Mouse (Mus musculus) kidney, embryonic 14.5 days (tissue): Measurements from ENCODE around the gene Dnmt1. TPM values are rescaled to one million over a fixed set of nuclear protein-coding genes. Genes with fewer than 3 reads are reported as not detected.

Experiments
- ATAC-seq: fragments of 200-750 bp; cut with Nextera tagmentation; 2 replicates; pipeline ENCODE4 v1.8.0; 2017; ENCODE audit warnings: moderate number of reproducible peaks, mild to moderate bottlenecking, moderate TSS enrichment, moderate library complexity; ENCODE audit not compliant: low FRiP score, low TSS enrichment
- H3K27ac ChIP-seq: fragments of 300-500 bp; sonication (generic); 2 replicates; pipeline ENCODE4 v1.5.1; 2014; ENCODE audit warnings: low read depth, mild to moderate bottlenecking, low read length, moderate library complexity, mixed read lengths
- H3K27me3 ChIP-seq: fragments of 300-500 bp; sonication (generic); 2 replicates; pipeline ENCODE4 v1.6.1; 2014; ENCODE audit warnings: mild to moderate bottlenecking, low read length; ENCODE audit not compliant: control insufficient read depth, insufficient read depth
- H3K36me3 ChIP-seq: fragments of 300-500 bp; sonication (generic); 2 replicates; pipeline ENCODE4 v1.6.1; 2014; ENCODE audit warnings: low read length, mixed read lengths; ENCODE audit not compliant: control insufficient read depth, insufficient read depth
- H3K4me1 ChIP-seq: fragments of 300-500 bp; sonication (generic); 2 replicates; pipeline ENCODE4 v1.6.1; 2014; ENCODE audit warnings: low read length, mixed read lengths; ENCODE audit not compliant: control insufficient read depth, insufficient read depth
- H3K4me2 ChIP-seq: fragments of 300-500 bp; sonication (generic); replicated peaks from 2 replicates; pipeline ENCODE4 v1.6.1; 2014; ENCODE audit warnings: low read depth, mild to moderate bottlenecking, low read length
- H3K4me3 ChIP-seq: fragments of 300-500 bp; sonication (generic); 2 replicates; pipeline ENCODE4 v1.5.1; 2014; ENCODE audit warnings: mild to moderate bottlenecking, low read length
- H3K9ac ChIP-seq: fragments of 300-500 bp; sonication (generic); 2 replicates; pipeline ENCODE4 v1.6.1; 2014; ENCODE audit warnings: low read depth, mild to moderate bottlenecking, low read length, moderate library complexity
- H3K9me3 ChIP-seq: fragments of 300-500 bp; sonication (generic); 2 replicates; pipeline ENCODE4 v1.6.1; 2016; ENCODE audit warnings: low read length; ENCODE audit not compliant: control insufficient read depth
- WGBS: fragments of 180-500 bp; shearing (Covaris S2); extraction: QIAGEN DNeasy Blood & Tissue Kit; methylation state at CpG from one replicate; pipeline ENCODE4 v1.1.7; 2014; 5-methylcytosine and 5-hydroxymethylcytosine counted together
- polyA plus RNA-seq: library from polyadenylated mRNA; unstranded; fragments of >200 nt; fragmentation: Nextera tagmentation; extraction: Ambion mirVana; gene quantifications from 2 replicates; pipeline ENCODE4 v1.2.1, GENCODE M21; 2014

Gene Dnmt1
- polyA plus RNA-seq, 1 experiment from 2014 or later = 87.1 TPM

DNA sequence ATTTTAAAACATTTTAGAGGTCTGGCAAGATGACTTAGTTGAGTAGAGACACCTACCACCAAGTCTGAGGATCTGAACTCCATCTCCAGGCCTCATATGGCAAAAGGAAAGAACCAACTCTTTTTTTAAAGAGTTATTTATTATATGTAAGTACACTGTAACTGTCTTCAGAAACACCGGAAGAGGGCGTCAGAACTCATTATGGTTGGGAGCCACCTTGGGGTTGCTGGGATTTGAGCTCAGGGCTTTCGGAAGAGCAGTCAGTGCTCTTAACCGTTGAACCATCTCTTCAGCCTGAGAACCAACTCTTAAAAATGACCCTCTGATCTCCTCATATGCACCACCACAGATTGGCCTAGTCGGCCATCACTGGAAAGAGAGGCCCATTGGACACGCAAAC, 72.5 kb downstream of the Dnmt1 start:
- H3K27me3 ChIP-seq = no peaks in the 10 kb centered on the region
- H3K4me1 ChIP-seq = 0 out of 2 replicates have a peak, but pooled peaks cover 5% of the 10 kb centered on the region
- no peaks in the 10 kb centered on the region for H3K9me3 ChIP-seq
- ATAC-seq = no peak
- H3K9ac ChIP-seq = no peak overlapping the region
- no peak overlapping the region for H3K27ac ChIP-seq
- peaks cover 31% of the 10 kb centered on the region for H3K36me3 ChIP-seq
- no peak overlapping the region for H3K4me2 ChIP-seq
- WGBS = 89% methylated on average over 6 of the region's 6 CpGs
- H3K4me3 ChIP-seq = no peak overlapping the region

DNA sequence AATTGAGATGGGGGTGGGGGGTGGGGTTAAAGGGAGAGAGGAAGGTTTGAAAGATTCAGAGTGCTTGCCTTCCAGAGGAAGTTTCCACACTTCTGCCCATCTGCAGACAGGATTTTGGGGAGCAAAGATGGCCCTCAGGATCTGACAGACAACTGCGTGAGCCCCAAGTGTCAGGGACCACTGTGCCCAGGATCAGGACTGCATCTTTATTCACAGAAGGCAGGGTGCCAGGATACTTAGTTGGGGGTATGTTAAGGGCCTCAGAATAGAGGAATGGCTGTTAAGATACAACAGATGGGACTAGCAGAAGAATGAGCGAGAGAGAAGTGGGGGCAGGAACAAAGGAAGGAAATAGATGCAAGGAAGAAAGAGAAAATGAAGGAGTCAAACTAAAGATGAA, 73.1 kb downstream of the Dnmt1 start:
- H3K4me2 ChIP-seq = no peak overlapping the region
- ATAC-seq = no peak
- peaks cover 24% of the 10 kb centered on the region for H3K36me3 ChIP-seq
- no peak overlapping the region for H3K9ac ChIP-seq
- no peak overlapping the region for H3K27ac ChIP-seq
- H3K9me3 ChIP-seq = no peaks in the 10 kb centered on the region
- no peaks in the 10 kb centered on the region for H3K27me3 ChIP-seq
- H3K4me1 ChIP-seq = 0 out of 2 replicates have a peak, but pooled peaks cover 5% of the 10 kb centered on the region
- 98% methylated on average over 2 of the region's 2 CpGs for WGBS
- no peak overlapping the region for H3K4me3 ChIP-seq

DNA sequence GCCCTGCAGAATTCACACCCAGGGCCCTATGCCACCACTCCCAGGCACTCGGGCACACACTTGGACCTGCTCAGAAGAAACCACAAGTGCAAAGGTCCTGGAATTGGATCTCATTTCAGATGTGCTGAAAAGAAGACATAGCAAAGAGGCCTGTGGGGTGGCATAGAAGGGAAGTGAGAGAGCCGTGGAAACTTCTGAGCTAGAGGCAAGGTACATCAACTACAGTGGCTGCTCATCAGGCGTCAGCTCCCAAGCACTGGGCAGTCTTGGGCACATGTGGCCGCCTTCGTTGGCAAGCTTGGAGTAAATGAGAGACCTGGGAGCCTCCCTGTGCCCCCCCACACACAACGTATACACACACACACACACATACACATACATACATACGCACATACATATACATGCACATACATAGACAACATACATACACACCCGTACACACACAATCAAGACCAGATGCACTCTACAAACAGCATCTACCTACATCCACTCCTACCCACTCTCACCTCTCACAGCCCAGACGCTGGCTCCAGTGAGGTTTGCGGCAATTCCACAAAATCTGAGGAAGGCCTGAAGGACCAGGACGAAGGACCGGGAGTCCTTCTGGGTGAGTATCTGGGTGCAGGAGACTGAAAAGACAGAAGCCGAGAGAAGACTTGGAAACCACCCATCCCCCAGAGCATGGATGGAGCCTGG, 80.4 kb downstream of the Dnmt1 start, which contains the start of gene Angptl6:
Angptl6 (minus strand) TSS at position 631 of the 696 bp plus-strand sequence.
- Histone ChIP-seq H3K27me3 (no peaks in the 10 kb centered on the region), H3K9me3 (no peaks in the 10 kb centered on the region), H3K9ac (peak within 1 kb of the TSS; percentile 73), H3K4me3 (peak within 1 kb of the TSS; percentile 45), H3K4me2 (peak within 1 kb of the TSS; percentile 70), H3K27ac (peak within 1 kb of the TSS; percentile 88), H3K4me1 (no peaks in the 10 kb centered on the region), H3K36me3 (no peaks in the 10 kb centered on the region)
- ATAC-seq = no peak
- WGBS = 92% methylated on average over 13 of the region's 13 CpGs

- H3K9ac ChIP-seq = peak overlapping the region; percentile 73
- peak; percentile 7 for ATAC-seq
- no peaks in the 10 kb centered on the region for H3K9me3 ChIP-seq
- 20% methylated on average over 10 of the region's 10 CpGs for WGBS
- H3K4me1 ChIP-seq = no peaks in the 10 kb centered on the region
- H3K36me3 ChIP-seq = no peaks in the 10 kb centered on the region
- peak overlapping the region; percentile 45 for H3K4me3 ChIP-seq
- peak overlapping the region; percentile 88 for H3K27ac ChIP-seq
- no peaks in the 10 kb centered on the region for H3K27me3 ChIP-seq
- peak overlapping the region; percentile 70 for H3K4me2 ChIP-seq
These were observed 81.0 kb downstream of the Dnmt1 start for GRCm38 (mm10) chr9:20878710-20879065.

DNA sequence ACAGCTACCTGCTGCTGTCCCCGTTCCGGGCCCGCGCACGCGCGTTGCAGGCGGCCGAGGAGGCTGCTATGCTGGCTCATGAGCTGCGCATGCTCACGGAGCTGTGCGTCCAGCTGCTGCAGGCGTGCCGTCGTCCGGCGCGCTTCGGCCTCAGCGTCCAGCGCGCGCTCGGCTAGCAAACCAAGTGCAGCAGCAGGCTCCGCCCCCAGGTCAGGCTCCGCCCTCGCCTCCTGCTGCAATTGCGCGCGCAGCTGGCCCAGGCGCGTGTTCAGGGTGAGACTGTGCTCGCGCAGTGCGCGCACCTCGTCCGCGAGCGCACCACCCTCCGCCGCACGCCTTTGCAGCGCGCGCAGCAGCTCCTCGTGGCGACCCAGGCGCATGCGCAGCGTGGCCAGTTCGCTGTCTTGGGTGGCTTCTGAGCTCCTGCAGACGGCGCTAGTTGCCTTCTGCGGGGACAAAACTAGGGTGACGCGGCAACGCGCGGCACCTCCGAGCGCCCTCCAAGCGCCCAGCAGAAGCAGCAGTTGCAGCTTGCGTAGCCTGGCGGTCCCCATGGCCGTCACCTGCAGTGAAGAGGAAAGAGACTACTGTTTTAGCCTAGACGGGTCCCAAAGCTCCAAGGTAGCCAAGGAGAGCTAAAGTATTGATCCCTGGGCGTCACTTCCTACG, 81.5 kb downstream of the Dnmt1 start:
- peak overlapping the region; percentile 70 for H3K4me2 ChIP-seq
- H3K9ac ChIP-seq = peak overlapping the region; percentile 73
- peak; percentile 96 for ATAC-seq
- H3K36me3 ChIP-seq = no peaks in the 10 kb centered on the region
- WGBS = under 1% methylated on average over 69 of the region's 69 CpGs
- H3K27me3 ChIP-seq = no peaks in the 10 kb centered on the region
- no peaks in the 10 kb centered on the region for H3K9me3 ChIP-seq
- H3K4me1 ChIP-seq = no peaks in the 10 kb centered on the region
- peak overlapping the region; percentile 45 for H3K4me3 ChIP-seq
- peak overlapping the region; percentile 88 for H3K27ac ChIP-seq

DNA sequence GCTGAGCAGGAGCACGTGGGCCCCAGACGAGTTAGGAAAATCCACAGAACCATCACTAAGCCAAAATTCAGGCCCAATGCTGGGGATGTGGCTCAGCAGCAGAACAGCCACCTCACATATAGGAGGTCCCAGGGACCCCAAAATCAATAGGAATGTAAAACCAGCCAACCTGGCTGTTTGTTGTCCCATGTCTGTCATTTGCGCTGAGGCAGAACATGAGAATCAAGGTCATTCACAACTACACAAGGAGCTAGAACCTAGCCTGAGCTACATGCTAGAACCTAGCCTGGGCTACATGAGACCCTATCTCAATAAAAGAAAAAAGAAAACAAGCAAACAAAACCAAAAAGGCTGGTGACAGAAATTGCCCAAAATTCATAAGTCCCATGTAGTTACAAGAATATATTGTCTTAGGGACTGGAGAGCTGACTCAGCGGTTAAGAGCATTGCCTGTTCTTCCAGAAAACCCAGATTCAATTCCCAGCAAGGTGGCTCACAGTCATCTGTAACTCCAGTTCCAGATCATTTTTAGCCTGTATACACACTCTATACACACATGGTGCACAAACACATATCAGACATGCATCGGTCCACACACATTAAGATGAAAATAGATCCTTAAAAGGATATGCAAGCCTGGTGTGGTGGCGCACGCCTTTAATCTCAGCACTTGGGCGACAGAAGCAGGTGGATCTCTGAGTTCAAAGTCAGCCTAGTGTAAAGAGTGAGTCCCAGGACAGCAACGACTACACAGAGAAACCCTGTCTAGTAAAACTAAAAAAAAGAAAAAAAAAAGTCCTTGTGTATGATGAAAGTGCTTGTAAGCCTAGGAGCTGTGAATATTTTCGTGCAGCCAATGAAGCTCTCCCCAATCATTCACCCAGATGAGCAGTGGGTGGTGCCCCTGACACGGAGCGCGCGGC, 82.3 kb downstream of the Dnmt1 start:
- H3K27me3 ChIP-seq = no peaks in the 10 kb centered on the region
- no peaks in the 10 kb centered on the region for H3K9me3 ChIP-seq
- ATAC-seq = no peak; the same call in none of the 2 replicates
- H3K9ac ChIP-seq = no peak overlapping the region
- H3K27ac ChIP-seq = no peak overlapping the region
- H3K4me2 ChIP-seq = peak overlapping the region; percentile 70
- peak overlapping the region; percentile 45; the same call in 1 of the 2 replicates for H3K4me3 ChIP-seq
- no peaks in the 10 kb centered on the region for H3K36me3 ChIP-seq
- H3K4me1 ChIP-seq = no peaks in the 10 kb centered on the region
- 37% methylated on average over 14 of the region's 14 CpGs for WGBS

- Histone ChIP-seq H3K4me3 (no peak overlapping the region), H3K9me3 (no peaks in the 10 kb centered on the region), H3K36me3 (no peaks in the 10 kb centered on the region), H3K27ac (no peak overlapping the region), H3K4me1 (no peaks in the 10 kb centered on the region), H3K9ac (no peak overlapping the region), H3K27me3 (no peaks in the 10 kb centered on the region), H3K4me2 (no peak overlapping the region)
- no peak for ATAC-seq
- WGBS = 71% methylated on average over 8 of the region's 9 CpGs
These were observed 83.2 kb downstream of the Dnmt1 start for GRCm38 (mm10) chr9:20876318-20877117.

DNA sequence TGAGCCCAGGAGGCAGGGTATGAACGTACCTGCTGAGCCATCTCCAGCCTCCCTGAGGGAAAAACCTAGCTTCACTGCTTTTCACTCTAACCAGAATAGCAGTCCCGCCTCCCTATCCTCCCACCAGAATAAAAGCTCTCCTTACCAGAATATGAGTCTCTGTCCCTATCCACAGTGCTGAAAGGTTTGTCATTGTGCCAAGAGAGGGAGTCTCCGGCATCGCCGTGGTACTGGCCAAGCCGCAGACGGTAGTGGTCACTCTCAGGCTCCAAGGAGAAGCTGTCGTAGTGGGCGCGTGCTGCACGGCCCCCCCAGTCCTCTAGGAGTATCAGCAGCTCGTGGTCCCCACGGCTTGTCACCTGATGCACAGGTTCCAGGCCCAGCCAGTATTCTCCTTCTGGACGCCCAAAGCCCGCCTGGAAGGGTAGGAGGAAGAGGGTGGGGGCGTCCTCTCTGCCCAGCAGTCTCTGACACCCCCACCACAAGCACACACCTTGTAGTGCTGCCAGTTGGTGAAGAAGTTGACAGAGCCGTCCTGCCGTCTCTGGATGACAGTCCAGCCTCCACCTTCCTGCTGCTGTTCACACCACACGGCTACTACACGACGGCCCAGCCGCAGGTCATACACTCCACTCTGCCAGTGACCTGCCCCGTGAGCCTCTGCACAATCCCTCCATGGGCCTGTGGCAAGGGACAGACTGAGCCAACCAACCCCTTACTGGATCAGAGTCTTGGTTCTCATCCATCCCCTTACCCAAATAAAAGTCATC, 84.5 kb downstream of the Dnmt1 start:
- no peak overlapping the region for H3K4me3 ChIP-seq
- peaks cover 4% of the 10 kb centered on the region for H3K27me3 ChIP-seq
- no peaks in the 10 kb centered on the region for H3K9me3 ChIP-seq
- no peak overlapping the region for H3K4me2 ChIP-seq
- no peak overlapping the region for H3K27ac ChIP-seq
- H3K4me1 ChIP-seq = no peaks in the 10 kb centered on the region
- 64% methylated on average over 23 of the region's 23 CpGs for WGBS
- no peak for ATAC-seq
- no peak overlapping the region for H3K9ac ChIP-seq
- H3K36me3 ChIP-seq = no peaks in the 10 kb centered on the region
